Mouse (Mus musculus): Measurements from ENCODE around the gene Olfr1036. TPM values are rescaled to one million over a fixed set of nuclear protein-coding genes. Genes with fewer than 3 reads are reported as not detected.

Olfr1036 gene
- polyA plus RNA-seq (2012) = not detected in 2 replicates

DNA sequence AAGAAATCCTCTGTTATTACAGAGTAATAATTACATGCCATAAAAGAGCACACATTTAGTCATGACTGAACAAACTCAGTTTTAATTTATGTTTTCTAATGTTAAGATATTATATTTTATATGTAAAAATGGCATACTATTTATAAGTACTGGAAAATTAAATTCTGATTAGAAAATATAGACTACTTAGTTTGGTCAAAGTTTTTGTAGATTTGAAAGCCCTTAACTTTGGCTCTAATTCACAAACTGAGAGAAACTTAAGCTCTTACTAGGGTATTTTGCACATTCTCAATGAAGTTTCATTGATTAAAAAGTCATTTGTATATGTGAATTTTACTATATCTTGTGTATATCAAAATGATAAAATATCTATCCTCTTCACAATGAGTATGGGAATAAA, at the start of gene Olfr1036:
TSS of gene Olfr1036 (plus strand) at position 301 of the 400 bp plus-strand sequence.

DNA sequence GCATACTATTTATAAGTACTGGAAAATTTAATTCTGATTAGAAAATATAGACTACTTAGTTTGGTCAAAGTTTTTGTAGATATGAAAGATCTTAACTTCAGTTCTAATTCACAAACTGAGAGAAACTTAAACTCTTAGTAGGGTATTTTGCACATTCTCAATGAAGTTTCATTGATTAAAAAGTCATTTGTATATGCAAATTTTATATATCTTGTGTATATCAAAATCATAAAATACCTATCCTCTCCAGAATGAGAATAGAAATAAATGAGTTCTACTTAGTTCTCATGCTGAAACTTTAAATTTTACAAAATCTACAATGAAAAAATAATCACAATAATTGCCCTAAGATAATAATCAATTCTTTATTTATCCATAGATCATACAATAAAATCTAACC, 28.2 kb upstream of the Olfr1036 start, which contains the start of gene Olfr1034:
TSS of gene Olfr1034 (plus strand) at position 301 of the 400 bp plus-strand sequence.

DNA sequence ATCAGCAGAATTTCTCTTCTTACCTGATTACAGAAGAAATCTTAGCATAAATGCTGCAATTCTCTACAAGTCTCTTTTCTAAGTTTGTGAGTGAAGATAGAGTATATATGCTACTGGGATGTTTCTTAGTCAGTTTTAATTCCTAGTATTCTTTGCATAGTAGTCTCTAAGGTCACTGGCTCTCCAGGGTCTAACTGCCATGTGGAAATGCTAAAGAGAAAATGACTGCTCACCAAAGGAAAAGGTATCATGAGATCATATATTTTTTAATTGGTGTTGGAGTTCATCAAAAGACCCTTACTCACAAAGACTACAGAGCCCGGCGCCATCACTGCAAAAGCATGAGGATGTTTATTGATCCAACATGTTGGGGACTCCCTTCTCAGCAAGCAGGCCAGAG, 13.5 kb downstream of the Olfr1036 start, which contains the start of gene Olfr1037:
TSS of gene Olfr1037 (minus strand) at position 101 of the 400 bp plus-strand sequence.

Other genes with a start within 250 kb of the Olfr1036 start
- not detected in 2 replicates for gene Olfr1019, start 228.5 kb upstream of the Olfr1036 start, polyA plus RNA-seq (2012)
- gene Olfr1020, start 227.0 kb upstream of the Olfr1036 start, polyA plus RNA-seq (2012) = not detected in 2 replicates
- not detected in 2 replicates for gene Olfr1022, start 205.4 kb upstream of the Olfr1036 start, polyA plus RNA-seq (2012)
- gene Olfr1023, start 188.4 kb upstream of the Olfr1036 start, polyA plus RNA-seq (2012) = not detected in 2 replicates
- not detected in 2 replicates for gene Olfr1024, start 168.9 kb upstream of the Olfr1036 start, polyA plus RNA-seq (2012)
- gene Olfr1025-ps1, start 158.8 kb upstream of the Olfr1036 start, polyA plus RNA-seq (2012) = not detected in 2 replicates
- gene Olfr1026, start 152.4 kb upstream of the Olfr1036 start, polyA plus RNA-seq (2012) = not detected in 2 replicates
- gene Olfr1028, start 123.6 kb upstream of the Olfr1036 start, polyA plus RNA-seq (2012) = not detected in 2 replicates
- gene Olfr1029, start 100.1 kb upstream of the Olfr1036 start, polyA plus RNA-seq (2012) = not detected in 2 replicates
- gene Olfr1030, start 94.7 kb upstream of the Olfr1036 start, polyA plus RNA-seq (2012) = not detected in 2 replicates
- gene Olfr1031, start 83.7 kb upstream of the Olfr1036 start, polyA plus RNA-seq (2012) = not detected in 2 replicates
- gene Olfr1032, start 68.5 kb upstream of the Olfr1036 start, polyA plus RNA-seq (2012) = not detected in 2 replicates
- 0.02 TPM in 1 of 2 replicates, not detected in the other for gene Olfr1033, start 53.4 kb upstream of the Olfr1036 start, polyA plus RNA-seq (2012)
- not detected in 2 replicates for gene Olfr1034, start 28.1 kb upstream of the Olfr1036 start, polyA plus RNA-seq (2012)
- gene Olfr1037, start 13.4 kb downstream of the Olfr1036 start, polyA plus RNA-seq (2012) = not detected in 2 replicates
- gene Olfr1039, start 61.9 kb downstream of the Olfr1036 start, polyA plus RNA-seq (2012) = 0.02 TPM in 1 of 2 replicates, not detected in the other
- gene Olfr1040, start 72.7 kb downstream of the Olfr1036 start, polyA plus RNA-seq (2012) = not detected in 2 replicates
- gene Olfr1042, start 87.8 kb downstream of the Olfr1036 start, polyA plus RNA-seq (2012) = not detected in 2 replicates
- not detected in 2 replicates for gene Olfr1043, start 93.5 kb downstream of the Olfr1036 start, polyA plus RNA-seq (2012)
- not detected in 2 replicates for gene Olfr1044, start 103.8 kb downstream of the Olfr1036 start, polyA plus RNA-seq (2012)
- gene Olfr52, start 111.7 kb downstream of the Olfr1036 start, polyA plus RNA-seq (2012) = not detected in 2 replicates
- not detected in 2 replicates for gene Olfr1045, start 129.0 kb downstream of the Olfr1036 start, polyA plus RNA-seq (2012)
- gene Olfr1046, start 145.3 kb downstream of the Olfr1036 start, polyA plus RNA-seq (2012) = not detected in 2 replicates
- gene Olfr1047, start 157.4 kb downstream of the Olfr1036 start, polyA plus RNA-seq (2012) = not detected in 2 replicates
- not detected in 2 replicates for gene Olfr1048, start 166.3 kb downstream of the Olfr1036 start, polyA plus RNA-seq (2012)
- gene Olfr1049, start 184.3 kb downstream of the Olfr1036 start, polyA plus RNA-seq (2012) = not detected in 2 replicates
- gene Olfr1051, start 205.1 kb downstream of the Olfr1036 start, polyA plus RNA-seq (2012) = not detected in 2 replicates
- gene Olfr1052, start 218.5 kb downstream of the Olfr1036 start, polyA plus RNA-seq (2012) = not detected in 2 replicates
- not detected in 2 replicates for gene Olfr1053, start 241.3 kb downstream of the Olfr1036 start, polyA plus RNA-seq (2012)